Mouse (Mus musculus): ENCODE data around the gene Zfhx3. TPM values are rescaled to one million over a fixed set of nuclear protein-coding genes. Genes with fewer than 3 reads are reported as not detected.
"Not testable (repeated sequence)": the region's sequence is repeated elsewhere in the genome, so short reads cannot be mapped to it uniquely, and the experiment has no call there.

The Zfhx3 gene
- 6.3 and 8.4 TPM in 2 replicates for polyA plus RNA-seq (2014; fragmentation: Nextera tagmentation; extraction: Ambion mirVana)

DNA sequence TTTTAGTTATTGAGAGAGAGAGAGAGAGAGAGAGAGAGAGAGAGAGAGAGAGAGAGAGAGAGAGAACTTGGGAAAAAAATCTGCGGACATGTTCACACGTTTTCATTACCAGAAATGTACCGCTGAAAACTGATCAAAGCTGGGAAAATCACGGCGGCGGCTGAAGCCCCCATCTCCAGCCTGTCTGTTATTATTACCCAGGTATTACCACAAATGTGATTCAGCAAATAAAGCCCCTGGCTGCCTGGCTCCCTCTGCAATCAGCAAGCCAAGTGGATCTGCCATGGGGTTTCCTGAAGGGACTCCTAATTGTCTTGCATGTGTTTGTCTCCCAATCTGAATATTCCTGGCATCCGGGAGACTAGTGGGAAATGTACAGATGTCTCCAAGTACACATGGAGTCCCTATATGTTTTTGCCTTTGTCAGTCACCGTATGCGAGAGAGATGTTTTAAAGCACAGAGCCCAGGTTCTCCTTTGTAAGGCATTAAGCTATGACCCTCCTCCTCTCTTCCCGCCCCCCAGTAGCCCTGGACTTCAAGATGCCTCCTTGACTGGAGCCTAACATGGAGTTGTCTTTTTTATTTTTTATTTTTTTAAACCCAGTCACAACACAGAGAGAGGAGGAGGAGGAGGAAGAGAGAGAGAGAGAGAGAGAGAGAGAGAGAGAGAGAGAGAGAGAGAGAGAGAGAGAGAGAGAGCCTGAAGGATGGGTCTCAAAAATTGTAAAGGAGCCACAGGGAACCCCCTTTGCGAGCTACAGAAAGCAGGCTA lies at the start of gene Zfhx3:
Gene Zfhx3, plus strand, starts transcription at position 723 of the 773 bp plus-strand sequence.
- Histone ChIP-seq H3K4me2 (peak within 1 kb of the TSS; percentile 58), H3K9ac (ENCODE audit: low read depth, low read length) (no peak within 1 kb of the TSS), H3K4me3 (ENCODE audit: low read depth, low read length) (peak within 1 kb of the TSS; percentile 1), H3K27me3 (ENCODE audit: control insufficient read depth, insufficient read depth, low read length) (peaks cover 7% of the 10 kb centered on the region), H3K9me3 (replicated peaks; ENCODE audit: control insufficient read depth, low read length) (no peaks in the 10 kb centered on the region), H3K4me1 (ENCODE audit: control insufficient read depth, insufficient read depth, low read length) (peaks cover 6% of the 10 kb centered on the region; the same call in 1 of the 2 replicates), H3K36me3 (ENCODE audit: control insufficient read depth, insufficient read depth, low read length) (no peaks in the 10 kb centered on the region), H3K27ac (ENCODE audit: low read depth, low read length) (no peak within 1 kb of the TSS)
- no peak for ATAC-seq (replicated peaks; ENCODE audit: insufficient number of reproducible peaks, low FRiP score, low TSS enrichment)
- 19% methylated on average over 11 of the region's 11 CpGs for WGBS (ENCODE audit: insufficient replicate concordance)

DNA sequence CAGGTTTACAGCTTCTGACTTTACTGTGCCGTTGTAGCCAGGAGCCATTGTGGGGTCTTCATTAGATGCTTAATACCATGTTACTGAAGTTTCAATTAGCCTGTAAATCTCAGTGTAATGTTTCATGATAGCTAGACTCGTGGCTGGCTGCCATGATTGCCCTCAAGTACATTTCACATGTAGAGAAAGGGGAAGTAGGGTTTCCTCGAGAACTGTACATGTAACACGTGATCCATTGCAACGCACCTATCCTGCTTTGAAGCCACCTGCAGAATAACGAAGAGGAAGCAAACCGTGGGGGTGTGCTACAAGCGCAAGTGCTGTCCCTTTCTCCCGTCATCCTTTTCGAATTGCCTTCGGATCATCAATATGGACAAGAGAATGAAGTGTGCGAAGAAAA lies 23.5 kb upstream of the Zfhx3 start:
- Histone ChIP-seq H3K4me2 (no peak overlapping the region), H3K27ac (ENCODE audit: low read depth, low read length) (no peak overlapping the region), H3K27me3 (ENCODE audit: control insufficient read depth, insufficient read depth, low read length) (no peaks in the 10 kb centered on the region), H3K9ac (ENCODE audit: low read depth, low read length) (no peak overlapping the region), H3K4me3 (ENCODE audit: low read depth, low read length) (no peak overlapping the region), H3K36me3 (ENCODE audit: control insufficient read depth, insufficient read depth, low read length) (no peaks in the 10 kb centered on the region), H3K9me3 (replicated peaks; ENCODE audit: control insufficient read depth, low read length) (no peaks in the 10 kb centered on the region), H3K4me1 (ENCODE audit: control insufficient read depth, insufficient read depth, low read length) (no peaks in the 10 kb centered on the region)
- WGBS (ENCODE audit: insufficient replicate concordance): 91% methylated on average over 12 of the region's 12 CpGs
- no peak for ATAC-seq (replicated peaks; ENCODE audit: insufficient number of reproducible peaks, low FRiP score, low TSS enrichment)

DNA sequence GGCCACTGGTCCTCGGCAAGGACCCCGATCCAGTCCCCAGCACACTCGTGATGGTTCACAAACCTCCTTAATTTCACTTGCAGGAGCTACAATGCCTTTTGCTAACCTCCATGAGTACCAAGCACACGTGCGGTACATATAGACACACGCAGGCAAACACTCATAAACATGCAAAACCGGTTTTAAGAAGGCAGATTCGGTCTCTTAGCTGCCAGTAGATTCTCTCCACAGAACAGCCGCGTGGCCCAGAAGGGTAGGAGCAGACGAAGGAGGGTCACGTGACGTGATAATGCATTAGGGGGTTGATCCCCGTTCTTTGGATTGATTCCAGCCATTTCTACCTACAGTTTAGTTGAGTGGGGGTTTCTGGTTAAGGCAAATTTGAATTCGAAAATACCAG lies 16.3 kb upstream of the Zfhx3 start:
- H3K4me3 ChIP-seq (ENCODE audit: low read depth, low read length): no peak overlapping the region
- H3K4me2 ChIP-seq: no peak overlapping the region
- H3K9ac ChIP-seq (ENCODE audit: low read depth, low read length): no peak overlapping the region
- ATAC-seq (replicated peaks; ENCODE audit: insufficient number of reproducible peaks, low FRiP score, low TSS enrichment): no peak
- H3K27ac ChIP-seq (ENCODE audit: low read depth, low read length): no peak overlapping the region
- no peaks in the 10 kb centered on the region for H3K27me3 ChIP-seq (ENCODE audit: control insufficient read depth, insufficient read depth, low read length)
- no peaks in the 10 kb centered on the region for H3K36me3 ChIP-seq (ENCODE audit: control insufficient read depth, insufficient read depth, low read length)
- 79% methylated on average over 15 of the region's 15 CpGs for WGBS (ENCODE audit: insufficient replicate concordance)
- H3K9me3 ChIP-seq (replicated peaks; ENCODE audit: control insufficient read depth, low read length): no peaks in the 10 kb centered on the region
- H3K4me1 ChIP-seq (ENCODE audit: control insufficient read depth, insufficient read depth, low read length): no peaks in the 10 kb centered on the region

- H3K4me2 ChIP-seq: no peak overlapping the region
- no peaks in the 10 kb centered on the region for H3K4me1 ChIP-seq (ENCODE audit: control insufficient read depth, insufficient read depth, low read length)
- no peak overlapping the region for H3K27ac ChIP-seq (ENCODE audit: low read depth, low read length)
- no peak overlapping the region for H3K9ac ChIP-seq (ENCODE audit: low read depth, low read length)
- 88% methylated on average over 4 of the region's 4 CpGs for WGBS (ENCODE audit: insufficient replicate concordance)
- no peaks in the 10 kb centered on the region for H3K27me3 ChIP-seq (ENCODE audit: control insufficient read depth, insufficient read depth, low read length)
- no peak overlapping the region for H3K4me3 ChIP-seq (ENCODE audit: low read depth, low read length)
- ATAC-seq (replicated peaks; ENCODE audit: insufficient number of reproducible peaks, low FRiP score, low TSS enrichment): no peak
- no peaks in the 10 kb centered on the region for H3K9me3 ChIP-seq (replicated peaks; ENCODE audit: control insufficient read depth, low read length)
- no peaks in the 10 kb centered on the region for H3K36me3 ChIP-seq (ENCODE audit: control insufficient read depth, insufficient read depth, low read length)
Measured at GRCm38 (mm10) chr8:107936725-107937124, 5.7 kb upstream of the Zfhx3 start.

DNA sequence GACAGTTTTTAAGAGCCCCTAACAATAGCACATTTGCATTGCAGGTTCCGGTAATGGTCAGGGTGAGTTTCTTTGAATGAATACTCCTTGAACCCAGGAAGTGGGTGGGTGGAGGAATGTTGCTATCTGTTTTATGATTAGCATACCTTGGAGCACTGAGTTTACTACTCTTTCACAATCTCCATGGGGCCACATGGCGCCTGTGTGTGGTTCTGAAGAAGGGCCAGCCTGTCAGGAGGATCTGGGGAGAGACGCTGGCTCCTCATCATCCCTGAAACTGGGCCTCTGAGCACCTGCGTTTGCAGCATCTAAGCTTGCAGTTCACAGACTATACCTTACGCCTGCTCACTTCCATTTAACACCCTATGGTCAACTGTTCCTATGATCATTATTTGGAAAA lies 4.2 kb upstream of the Zfhx3 start:
- not testable (repeated sequence) for H3K36me3 ChIP-seq (ENCODE audit: control insufficient read depth, insufficient read depth, low read length)

DNA sequence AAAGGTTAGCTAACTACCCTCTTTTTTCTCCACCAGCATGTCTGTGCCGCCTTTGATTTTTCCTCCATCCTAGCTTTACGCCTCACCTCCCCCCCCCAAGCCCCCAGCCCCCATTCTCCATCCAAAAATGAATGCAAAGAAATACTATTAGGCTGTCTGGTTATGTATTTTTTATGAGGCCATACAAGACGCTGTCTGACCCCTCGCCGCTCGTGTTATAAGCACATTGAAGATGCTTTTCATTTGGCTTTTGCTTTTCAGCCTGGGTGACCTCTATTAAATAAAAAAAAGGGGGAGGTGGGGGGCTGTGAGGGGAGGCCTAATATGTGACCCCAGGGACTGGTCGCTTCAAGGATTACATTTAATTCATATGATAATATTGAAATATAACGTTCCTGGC lies 2.3 kb upstream of the Zfhx3 start:
- H3K4me2 ChIP-seq: no peak overlapping the region
- H3K9ac ChIP-seq (ENCODE audit: low read depth, low read length): no peak overlapping the region
- H3K4me1 ChIP-seq (ENCODE audit: control insufficient read depth, insufficient read depth, low read length): peaks cover 3% of the 10 kb centered on the region; the same call in 1 of the 2 replicates
- H3K9me3 ChIP-seq (replicated peaks; ENCODE audit: control insufficient read depth, low read length): no peaks in the 10 kb centered on the region
- H3K36me3 ChIP-seq (ENCODE audit: control insufficient read depth, insufficient read depth, low read length): no peaks in the 10 kb centered on the region
- H3K4me3 ChIP-seq (ENCODE audit: low read depth, low read length): no peak overlapping the region
- 87% methylated on average over 8 of the region's 8 CpGs for WGBS (ENCODE audit: insufficient replicate concordance)
- peaks cover 3% of the 10 kb centered on the region for H3K27me3 ChIP-seq (ENCODE audit: control insufficient read depth, insufficient read depth, low read length)
- ATAC-seq (replicated peaks; ENCODE audit: insufficient number of reproducible peaks, low FRiP score, low TSS enrichment): no peak
- no peak overlapping the region for H3K27ac ChIP-seq (ENCODE audit: low read depth, low read length)

More for the DNA sequence above, 4.2 kb upstream of the Zfhx3 start:
- H3K4me2 ChIP-seq; H3K4me1 ChIP-seq (ENCODE audit: control insufficient read depth, insufficient read depth, low read length); H3K27me3 ChIP-seq (ENCODE audit: control insufficient read depth, insufficient read depth, low read length); H3K9me3 ChIP-seq (replicated peaks; ENCODE audit: control insufficient read depth, low read length); H3K4me3 ChIP-seq (ENCODE audit: low read depth, low read length); H3K9ac ChIP-seq (ENCODE audit: low read depth, low read length); H3K27ac ChIP-seq (ENCODE audit: low read depth, low read length); ATAC-seq (replicated peaks; ENCODE audit: insufficient number of reproducible peaks, low FRiP score, low TSS enrichment): not testable (repeated sequence)
- 83% methylated on average over 5 of the region's 5 CpGs for WGBS (ENCODE audit: insufficient replicate concordance)

- Histone ChIP-seq H3K27ac (ENCODE audit: low read depth, low read length) (no peak overlapping the region), H3K9ac (ENCODE audit: low read depth, low read length) (no peak overlapping the region), H3K36me3 (ENCODE audit: control insufficient read depth, insufficient read depth, low read length) (no peaks in the 10 kb centered on the region), H3K27me3 (ENCODE audit: control insufficient read depth, insufficient read depth, low read length) (peaks cover 7% of the 10 kb centered on the region), H3K9me3 (replicated peaks; ENCODE audit: control insufficient read depth, low read length) (no peaks in the 10 kb centered on the region), H3K4me3 (ENCODE audit: low read depth, low read length) (peak overlapping the region; percentile 1), H3K4me1 (ENCODE audit: control insufficient read depth, insufficient read depth, low read length) (peaks cover 6% of the 10 kb centered on the region; the same call in 1 of the 2 replicates), H3K4me2 (peak overlapping the region; percentile 58)
- ATAC-seq (replicated peaks; ENCODE audit: insufficient number of reproducible peaks, low FRiP score, low TSS enrichment): no peak
- under 1% methylated on average over 16 of the region's 17 CpGs for WGBS (ENCODE audit: insufficient replicate concordance)
Measured at GRCm38 (mm10) chr8:107942752-107943510, 487 bp downstream of the Zfhx3 start.

DNA sequence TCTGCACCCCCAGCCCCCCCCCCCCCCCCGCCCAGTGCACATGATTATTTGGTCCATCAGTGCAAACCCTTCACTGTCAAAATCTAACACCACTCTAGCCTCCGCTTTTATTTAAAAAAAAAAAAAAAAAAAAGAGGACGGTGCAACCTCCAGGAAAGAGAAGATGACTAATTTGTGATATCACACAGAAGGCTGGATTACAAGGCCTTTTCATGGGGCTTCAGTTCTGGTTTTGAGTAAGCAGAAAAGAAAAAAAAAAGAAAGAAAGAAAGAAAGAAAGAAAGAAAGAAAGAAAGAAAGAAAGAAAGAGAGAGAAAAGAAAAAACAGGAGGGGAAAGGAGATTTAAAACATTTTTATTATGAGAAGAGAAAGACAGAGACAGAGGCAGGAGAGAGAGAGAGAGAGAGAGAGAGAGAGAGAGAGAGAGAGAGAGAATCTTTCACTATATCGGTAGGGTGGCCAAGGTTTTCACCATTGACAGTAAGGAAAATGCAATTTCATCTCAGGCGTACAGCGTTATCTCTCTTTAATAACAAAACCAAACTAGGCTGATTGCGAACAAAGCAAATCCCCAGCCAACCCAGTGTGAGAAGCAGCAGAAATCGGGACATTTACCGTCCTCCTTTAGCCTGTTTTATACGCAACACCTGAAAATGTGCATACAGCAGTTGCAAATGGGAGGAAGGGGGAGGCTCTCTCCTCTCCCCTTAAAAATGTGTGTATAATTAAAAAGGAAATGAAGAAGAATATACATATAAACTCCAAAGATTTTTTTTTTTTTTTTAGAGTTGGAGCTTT lies 1.3 kb downstream of the Zfhx3 start:
- Histone ChIP-seq H3K9me3 (replicated peaks; ENCODE audit: control insufficient read depth, low read length) (no peaks in the 10 kb centered on the region), H3K9ac (ENCODE audit: low read depth, low read length) (no peak overlapping the region), H3K4me3 (ENCODE audit: low read depth, low read length) (peak overlapping the region; percentile 46; the same call in 1 of the 2 replicates), H3K27ac (ENCODE audit: low read depth, low read length) (no peak overlapping the region), H3K4me1 (ENCODE audit: control insufficient read depth, insufficient read depth, low read length) (peaks cover 6% of the 10 kb centered on the region; the same call in 1 of the 2 replicates), H3K4me2 (peak overlapping the region; percentile 86), H3K36me3 (ENCODE audit: control insufficient read depth, insufficient read depth, low read length) (no peaks in the 10 kb centered on the region), H3K27me3 (ENCODE audit: control insufficient read depth, insufficient read depth, low read length) (peaks cover 7% of the 10 kb centered on the region)
- no peak for ATAC-seq (replicated peaks; ENCODE audit: insufficient number of reproducible peaks, low FRiP score, low TSS enrichment)
- 14% methylated on average over 10 of the region's 10 CpGs for WGBS (ENCODE audit: insufficient replicate concordance)
